Mouse (Mus musculus) retina, postnatal 1 day (tissue): ENCODE measurements around the gene Zfp420.

Experiments
- DNase-seq: peaks from one replicate; pipeline ENCODE4 v3.0.0-alpha.2; 2012

The Zfp420 gene

DNA sequence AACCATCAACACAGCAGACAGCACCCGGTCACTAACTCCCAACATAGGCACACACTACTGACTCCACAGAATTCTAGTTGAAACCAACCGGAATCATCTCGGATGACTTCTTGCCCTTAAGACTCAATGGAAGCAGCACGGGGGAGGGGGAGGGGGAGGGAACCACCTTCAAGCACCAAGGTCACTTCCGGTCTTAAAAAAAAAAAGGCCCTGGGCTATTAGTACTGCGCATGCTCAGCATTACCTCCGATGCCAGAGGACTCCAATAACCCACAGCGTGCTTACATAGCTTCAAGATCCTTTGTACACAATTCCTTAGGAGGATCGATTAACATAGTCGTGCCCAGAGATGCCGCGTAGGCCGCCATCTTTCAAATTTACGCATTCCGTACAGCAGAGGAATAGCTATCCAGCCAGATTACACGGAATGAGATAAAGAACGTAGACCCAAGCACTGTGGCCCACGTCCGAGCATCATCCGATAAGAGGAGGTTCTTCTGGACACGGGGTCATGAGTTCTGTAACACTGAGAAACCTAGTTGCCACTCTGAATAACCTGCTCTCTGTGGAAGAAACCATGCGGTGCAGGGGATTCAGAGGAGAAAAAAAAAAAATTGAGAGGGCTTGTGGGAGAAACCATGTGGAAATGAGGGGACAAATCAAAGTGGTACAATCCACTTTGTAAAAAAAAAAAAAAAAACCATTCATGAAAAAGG is 46.3 kb downstream of the Zfp420 start, which contains the start of gene Zfp27:
Zfp27 (minus strand) TSS at position 607 of the 716 bp plus-strand sequence.
- DNase-seq: peak; percentile 97

- no peak for DNase-seq
Observed at GRCm38 (mm10) chr7:29906682-29907058, 46.9 kb downstream of the Zfp420 start.

DNA sequence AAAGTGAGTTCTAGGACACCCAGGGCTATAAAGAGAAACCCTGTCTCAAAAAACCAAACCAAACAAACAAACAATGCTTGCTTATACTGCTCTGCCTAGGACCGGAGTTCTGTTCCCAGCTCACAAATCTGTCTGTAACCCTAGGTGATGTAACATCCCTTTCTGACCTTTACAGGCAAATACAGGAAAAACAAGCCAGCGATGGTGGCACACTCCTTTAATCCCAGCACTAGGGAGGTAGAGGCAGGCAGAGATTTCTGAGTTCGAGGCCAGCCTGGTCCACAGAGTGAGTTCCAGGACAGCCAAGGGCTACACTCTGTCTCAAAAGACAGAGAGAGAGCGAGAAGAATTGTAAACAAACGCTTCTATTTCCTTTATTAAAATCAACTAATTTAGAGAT is 47.4 kb downstream of the Zfp420 start:
- no peak for DNase-seq

- DNase-seq: peak; percentile 94
Observed at GRCm38 (mm10) chr7:29908130-29908950, 48.6 kb downstream of the Zfp420 start, which contains the start of gene Zfp383. TSS of gene Zfp383 (plus strand) at chr7:29908223.

DNA sequence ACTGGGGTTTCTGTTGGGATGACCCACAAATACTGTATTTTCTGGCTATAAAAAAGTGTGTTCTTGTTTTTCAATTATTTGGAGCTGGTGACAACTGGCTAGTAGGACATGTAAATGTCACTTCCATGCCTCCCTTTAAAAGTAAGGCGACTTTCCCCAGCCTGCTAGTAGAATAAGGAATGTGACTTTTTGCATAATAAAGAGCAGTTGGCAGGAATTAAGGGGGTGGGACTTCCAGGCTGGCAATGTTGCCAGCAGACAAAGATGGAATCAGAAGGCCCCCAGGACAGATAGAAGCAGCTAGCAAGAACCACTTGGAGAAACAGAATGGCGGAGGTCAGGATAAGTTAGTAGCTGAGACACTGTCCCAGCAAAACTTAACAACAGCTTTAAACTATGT is 50.5 kb downstream of the Zfp420 start:
- no peak for DNase-seq

GRCm38 (mm10) chr7:29912172-29912571 is 52.4 kb downstream of the Zfp420 start:
- no peak for DNase-seq

DNA sequence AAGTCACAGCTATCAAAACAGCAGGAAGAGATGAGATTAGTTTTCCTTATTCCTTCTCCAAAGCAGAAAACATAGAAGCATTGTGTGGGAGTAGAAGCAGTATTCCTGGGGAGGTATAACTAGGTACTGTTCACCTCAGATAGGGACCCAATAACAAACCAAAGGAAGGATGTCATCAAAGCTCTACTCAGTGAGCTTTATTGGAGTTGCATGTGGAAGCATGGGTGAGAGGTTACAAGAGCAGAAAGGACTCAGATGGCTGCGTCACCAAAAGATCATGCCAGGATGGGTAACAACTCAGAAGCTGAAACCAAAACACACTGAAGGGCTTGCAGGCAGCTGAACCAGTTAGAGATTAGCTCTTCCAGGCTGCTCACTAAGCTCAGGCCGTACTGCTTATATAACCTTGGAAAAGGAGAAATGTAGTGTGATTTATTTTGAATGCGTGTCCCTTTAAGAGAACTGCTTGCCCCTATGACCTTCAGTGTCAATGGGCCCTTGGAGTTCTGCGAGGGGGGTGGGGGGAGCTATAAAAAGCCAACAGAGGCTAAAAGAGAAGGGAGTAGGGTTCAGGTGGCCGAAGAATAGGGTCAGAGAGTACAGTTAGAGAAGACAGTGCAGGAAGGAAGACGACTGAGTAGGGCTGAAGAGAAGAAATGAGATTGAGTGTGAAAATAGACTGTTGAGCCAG is 57.7 kb downstream of the Zfp420 start:
- DNase-seq: no peak

- no peak for DNase-seq
Observed at GRCm38 (mm10) chr7:29918062-29918453, 58.3 kb downstream of the Zfp420 start.

DNA sequence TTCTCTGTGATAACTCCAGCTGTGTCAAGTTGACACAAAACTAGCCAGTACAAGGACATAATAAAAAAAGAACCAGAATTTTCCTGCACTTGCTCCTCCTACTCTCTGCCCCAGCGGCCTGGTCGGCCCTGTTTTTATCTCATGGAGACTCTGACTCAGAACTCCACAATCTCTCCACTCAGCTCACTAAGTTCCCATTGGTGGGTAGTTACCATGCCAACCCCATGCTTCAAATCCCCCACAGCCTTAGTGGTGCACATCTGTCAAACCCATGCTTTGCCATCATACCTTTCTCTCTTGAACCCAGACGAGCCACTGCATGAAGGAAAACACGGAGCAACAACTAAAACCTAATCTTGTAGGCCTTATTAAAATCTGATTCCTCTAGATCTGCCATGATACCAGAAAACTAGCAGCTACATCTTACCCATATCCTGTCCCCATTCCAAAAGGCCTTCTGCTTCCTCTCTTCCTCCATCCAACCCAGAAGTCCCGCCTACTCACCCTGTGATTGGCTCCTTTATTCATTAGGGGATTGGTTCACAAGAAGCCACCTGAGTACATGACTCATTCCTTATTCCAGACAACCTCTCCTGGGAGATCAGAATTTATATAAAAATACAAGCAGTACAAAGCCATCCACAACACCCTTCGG is 61.8 kb downstream of the Zfp420 start:
- no peak for DNase-seq

- no peak for DNase-seq
Observed at GRCm38 (mm10) chr7:29922780-29923179, 63.0 kb downstream of the Zfp420 start.
